Mouse (Mus musculus): ENCODE data around the gene Dnajc28.
A peak's percentile ranks its signal among the peaks of the same experiment; 100 is the strongest.

Dnajc28 gene

GRCm38 (mm10) chr16:91632439-91632838 is 13.6 kb upstream of the Dnajc28 start:
- DNase-seq (ENCODE audit: low spot score) = no peak

DNA sequence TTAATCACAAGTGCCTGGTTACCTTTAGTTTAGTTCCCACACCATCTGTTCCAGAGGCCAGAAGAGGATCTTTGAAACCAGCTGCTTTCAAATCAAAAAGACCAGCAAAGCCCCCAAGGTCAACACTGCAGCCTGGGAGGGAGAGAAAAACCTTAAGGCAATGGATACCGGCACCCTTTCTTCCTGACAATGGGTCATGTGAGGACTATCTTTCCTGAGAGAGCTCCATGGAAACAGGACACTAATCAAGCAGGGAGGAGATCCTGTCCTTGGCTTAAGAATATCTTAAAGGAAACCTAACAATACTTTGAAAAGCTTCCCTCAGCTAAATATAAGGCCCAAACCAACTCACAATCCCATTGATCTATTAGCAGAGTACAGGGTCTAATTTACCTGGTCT is 11.8 kb upstream of the Dnajc28 start:
- DNase-seq (ENCODE audit: low spot score) = no peak

GRCm38 (mm10) chr16:91629749-91630148 is 10.9 kb upstream of the Dnajc28 start:
- no peak for DNase-seq (ENCODE audit: low spot score)

DNA sequence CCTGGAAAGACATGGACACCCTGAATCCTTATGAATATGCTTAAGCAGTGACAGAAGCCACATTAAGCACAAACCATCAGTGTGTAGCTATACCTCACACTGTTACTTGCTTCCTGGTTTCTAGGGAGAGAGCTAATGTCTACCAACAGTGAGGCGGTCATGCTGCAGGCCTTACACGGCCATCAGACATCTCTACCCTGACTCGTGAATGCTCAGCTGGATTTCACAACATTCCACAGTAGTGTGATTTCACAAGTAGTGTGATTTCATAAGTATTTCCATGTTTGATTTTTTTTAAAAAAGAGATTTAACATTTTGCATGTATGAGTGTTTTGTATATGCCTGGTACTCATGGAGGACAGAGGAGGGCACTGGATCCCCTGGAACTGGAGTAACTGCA is 9.8 kb upstream of the Dnajc28 start:
- no peak for DNase-seq (ENCODE audit: low spot score)

DNA sequence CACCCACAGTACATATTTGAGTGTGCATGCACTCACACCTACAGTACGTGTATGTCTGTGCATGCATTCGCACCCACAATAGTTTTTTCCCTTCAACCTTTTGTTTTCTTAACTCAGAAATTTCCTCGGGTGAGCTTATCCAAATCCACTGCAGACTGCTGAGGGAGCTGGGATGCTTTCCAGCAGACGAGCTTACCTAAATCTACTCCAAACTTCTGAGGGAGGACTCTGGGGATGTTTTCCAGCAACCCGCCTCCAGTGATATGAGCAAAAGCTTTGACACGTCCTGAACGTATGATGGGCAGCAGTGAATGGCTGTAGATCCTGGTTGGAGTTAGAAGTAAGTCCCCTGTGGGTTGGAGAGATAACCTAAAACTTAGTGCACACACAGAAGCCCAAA is 9.0 kb upstream of the Dnajc28 start:
- no peak for DNase-seq (ENCODE audit: low spot score)

DNA sequence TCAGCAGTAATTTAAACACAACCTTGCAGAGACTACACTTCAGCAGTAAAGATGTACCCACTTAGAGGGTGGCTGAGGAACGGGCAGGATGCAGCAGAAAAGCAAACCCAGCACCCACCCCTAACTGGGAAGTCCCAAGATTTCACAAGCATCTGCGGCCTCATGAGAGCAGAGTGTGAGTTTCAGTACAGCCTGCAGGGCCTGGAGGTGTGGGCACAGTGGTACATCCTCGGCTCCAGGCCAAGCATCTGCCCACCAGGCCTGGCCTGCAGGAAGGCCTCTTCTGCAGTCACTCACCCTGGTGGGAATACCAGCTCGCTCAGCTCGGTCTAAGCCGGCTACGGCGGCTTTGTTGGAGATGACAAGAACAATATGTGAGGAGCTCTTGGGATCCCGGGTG is 4.2 kb upstream of the Dnajc28 start:
- no peak for DNase-seq (ENCODE audit: low spot score)

GRCm38 (mm10) chr16:91620991-91621390 is 2.2 kb upstream of the Dnajc28 start:
- DNase-seq (ENCODE audit: low spot score) = no peak

DNA sequence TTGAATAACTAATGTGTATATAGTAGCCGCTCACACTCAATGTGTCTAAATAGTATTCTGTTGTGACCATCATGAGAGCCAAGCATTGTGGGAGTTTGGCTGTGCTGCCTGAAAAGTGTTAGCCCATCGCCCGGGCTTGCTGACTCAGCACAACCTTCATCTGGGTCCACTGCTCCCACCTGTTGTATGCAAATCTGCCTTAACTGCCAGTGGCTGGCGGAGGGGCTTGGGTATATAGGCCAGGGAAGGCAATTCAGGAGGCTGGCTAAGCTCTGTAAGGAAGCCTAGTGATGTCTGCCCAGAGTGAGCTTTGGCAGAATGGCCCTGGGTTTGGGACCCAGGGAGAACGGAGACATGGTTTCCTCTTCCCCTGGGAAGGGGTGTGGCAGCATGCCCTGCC is 1.4 kb upstream of the Dnajc28 start:
- no peak for DNase-seq (ENCODE audit: low spot score)

DNA sequence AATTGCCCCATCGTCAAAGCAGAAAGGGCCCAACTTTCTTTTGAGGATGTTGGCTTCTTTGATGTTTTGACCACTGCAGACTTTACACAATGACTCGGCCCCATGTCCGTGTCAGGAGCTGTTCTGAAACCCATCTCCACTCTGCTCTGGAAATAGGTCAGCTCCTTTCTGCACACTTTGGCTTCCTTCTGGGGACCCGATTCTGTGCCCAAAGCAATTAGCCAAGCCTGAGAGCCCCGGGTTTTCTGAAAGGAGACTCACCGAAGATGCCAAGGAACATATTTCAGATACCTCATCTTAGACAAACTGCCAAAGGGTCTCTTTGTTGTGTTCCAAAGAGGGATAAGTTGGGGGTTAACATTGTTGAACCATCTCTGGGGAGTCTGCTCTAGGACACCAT is 4.3 kb downstream of the Dnajc28 start:
- no peak for DNase-seq (ENCODE audit: low spot score)

DNA sequence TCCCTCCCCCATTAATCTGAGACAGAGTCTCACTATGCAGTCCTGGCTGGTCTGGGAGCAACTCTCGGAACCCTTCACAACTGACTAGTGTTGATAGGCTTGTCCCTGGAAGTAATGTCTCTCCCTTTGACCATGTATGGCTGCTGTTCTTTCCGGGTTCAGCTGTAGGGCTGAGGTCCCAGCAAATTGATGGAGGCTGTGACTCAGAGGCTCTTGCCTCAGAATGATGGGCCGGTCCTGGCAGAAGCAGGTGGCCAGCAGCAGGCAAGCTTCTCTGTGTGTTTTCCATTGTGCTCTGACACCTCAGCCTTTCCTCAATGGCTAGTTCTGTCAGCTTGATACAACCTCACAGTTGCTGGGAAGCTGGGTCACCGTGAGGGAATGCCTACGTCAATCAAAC is 6.3 kb downstream of the Dnajc28 start:
- DNase-seq (ENCODE audit: low spot score) = no peak

- no peak for DNase-seq (ENCODE audit: low spot score)
Measured at GRCm38 (mm10) chr16:91611248-91611647, 7.6 kb downstream of the Dnajc28 start.

DNA sequence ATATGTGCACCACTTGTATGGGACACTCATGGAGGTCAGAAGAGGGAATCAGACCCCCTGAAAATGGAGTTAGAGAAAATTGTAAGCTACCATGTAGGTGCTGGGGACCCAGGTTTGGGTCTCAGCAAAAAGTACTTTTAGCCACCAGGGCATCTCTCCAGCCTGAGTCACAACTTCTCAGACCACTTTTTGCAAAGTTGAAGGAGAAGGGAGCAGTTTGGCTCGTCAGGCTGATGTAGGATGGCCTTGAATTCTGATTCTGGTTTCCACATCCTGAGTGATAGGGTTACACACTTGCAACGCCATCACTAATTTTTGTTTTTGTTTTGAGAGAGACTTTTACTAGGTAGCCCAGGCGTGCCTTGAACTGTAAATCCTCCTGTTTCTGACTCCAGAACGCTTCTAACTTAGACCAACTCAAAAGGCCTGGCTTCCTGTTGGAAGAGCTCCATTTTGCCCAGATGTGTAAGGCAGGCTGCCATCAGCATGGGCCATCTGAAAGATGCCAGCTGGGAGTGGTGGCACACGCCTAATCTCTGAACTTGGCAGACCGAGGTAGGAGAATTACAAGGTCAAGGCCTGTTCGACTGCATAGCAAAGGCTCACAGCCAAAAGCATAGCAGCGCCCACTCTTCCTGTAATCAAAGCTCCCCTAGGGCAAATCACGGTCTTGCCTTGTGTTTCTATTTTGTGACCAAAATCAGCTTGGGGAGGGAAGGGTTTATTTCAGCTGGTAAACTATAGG is 9.2 kb downstream of the Dnajc28 start:
- DNase-seq (ENCODE audit: low spot score) = no peak

DNA sequence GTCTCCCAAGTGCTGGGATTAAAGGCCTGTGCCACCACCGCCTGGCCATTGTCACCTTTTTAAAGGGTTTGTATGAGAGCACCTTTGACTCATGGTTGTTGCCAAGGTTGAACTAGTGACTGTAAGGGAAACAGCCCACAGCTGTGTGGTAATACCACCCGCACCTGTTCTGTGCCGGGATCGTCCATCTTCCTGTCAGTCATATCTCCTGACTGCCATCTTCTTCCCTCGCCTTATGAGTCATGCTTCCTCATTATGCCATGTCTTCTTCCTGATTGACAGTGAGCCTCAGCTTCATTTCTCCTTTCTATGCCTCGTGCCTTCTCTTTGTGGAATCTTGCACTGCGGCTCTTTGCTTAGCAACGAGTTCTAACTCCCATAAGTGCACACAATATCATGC is 11.9 kb downstream of the Dnajc28 start:
- DNase-seq (ENCODE audit: low spot score) = no peak

DNA sequence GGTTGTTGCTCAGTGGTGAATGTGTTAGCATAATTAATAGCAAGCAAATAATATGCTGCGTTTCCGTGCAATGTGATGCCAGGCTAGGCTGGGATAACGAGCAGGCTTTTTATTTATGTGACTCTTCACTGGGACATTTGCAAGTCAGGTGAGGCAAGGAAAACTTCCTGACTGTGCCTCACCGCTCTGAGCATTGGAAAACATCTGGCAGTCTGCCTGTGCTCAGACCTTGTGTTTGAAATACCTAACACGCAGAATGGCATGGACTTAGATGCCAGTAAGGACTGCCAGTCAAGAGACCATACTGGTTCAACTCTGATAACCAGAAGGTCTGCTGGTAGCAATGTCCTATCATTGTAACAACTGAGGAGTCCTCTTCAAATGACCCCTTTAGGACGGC is 13.7 kb downstream of the Dnajc28 start:
- no peak for DNase-seq (ENCODE audit: low spot score)

DNA sequence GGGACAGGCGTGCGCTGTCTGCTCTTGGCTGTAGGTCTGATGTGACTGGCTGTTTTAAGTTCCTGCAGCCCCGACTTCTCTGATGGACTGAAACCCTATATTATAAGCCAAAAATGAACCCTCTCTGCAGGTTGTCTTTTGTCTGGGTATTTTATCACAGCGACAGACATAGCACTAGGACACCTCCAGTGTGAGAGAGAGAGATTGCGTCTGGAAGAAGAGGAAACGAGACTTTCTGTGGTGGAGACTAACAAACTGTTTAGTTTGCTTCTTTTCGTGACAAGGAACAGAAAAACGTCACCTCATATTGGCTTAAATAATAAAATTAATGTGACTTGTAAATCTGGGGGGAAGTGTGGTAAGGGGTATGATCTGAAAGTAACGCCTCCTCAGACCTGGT is 17.1 kb downstream of the Dnajc28 start:
- DNase-seq (ENCODE audit: low spot score) = no peak

GRCm38 (mm10) chr16:91601081-91601480 is 17.7 kb downstream of the Dnajc28 start:
- DNase-seq (ENCODE audit: low spot score) = no peak

DNA sequence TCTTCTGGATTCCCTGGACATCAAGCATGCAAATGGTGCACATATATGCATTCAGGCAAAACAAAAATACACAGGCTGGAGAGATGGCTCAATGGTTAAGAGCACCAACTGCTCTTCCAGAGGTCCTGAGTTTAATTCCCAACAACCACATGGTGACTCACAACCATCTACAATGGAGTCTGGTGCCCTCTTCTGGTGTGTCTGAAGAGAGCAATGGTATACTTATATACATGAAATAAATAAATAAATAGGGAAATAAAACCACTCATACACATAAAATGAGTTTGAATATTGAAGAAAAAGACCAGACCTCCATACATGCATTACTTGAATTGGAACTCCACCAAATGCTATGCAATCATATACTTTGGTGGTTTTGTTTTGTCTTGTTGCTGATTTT is 19.6 kb downstream of the Dnajc28 start:
- no peak for DNase-seq (ENCODE audit: low spot score)

- peak; percentile 98 for DNase-seq (ENCODE audit: low spot score)
Measured at GRCm38 (mm10) chr16:91597672-91598010, 21.2 kb downstream of the Dnajc28 start, which contains the start of gene Tmem50b. Gene Tmem50b, minus strand, starts transcription at chr16:91597800.

DNA sequence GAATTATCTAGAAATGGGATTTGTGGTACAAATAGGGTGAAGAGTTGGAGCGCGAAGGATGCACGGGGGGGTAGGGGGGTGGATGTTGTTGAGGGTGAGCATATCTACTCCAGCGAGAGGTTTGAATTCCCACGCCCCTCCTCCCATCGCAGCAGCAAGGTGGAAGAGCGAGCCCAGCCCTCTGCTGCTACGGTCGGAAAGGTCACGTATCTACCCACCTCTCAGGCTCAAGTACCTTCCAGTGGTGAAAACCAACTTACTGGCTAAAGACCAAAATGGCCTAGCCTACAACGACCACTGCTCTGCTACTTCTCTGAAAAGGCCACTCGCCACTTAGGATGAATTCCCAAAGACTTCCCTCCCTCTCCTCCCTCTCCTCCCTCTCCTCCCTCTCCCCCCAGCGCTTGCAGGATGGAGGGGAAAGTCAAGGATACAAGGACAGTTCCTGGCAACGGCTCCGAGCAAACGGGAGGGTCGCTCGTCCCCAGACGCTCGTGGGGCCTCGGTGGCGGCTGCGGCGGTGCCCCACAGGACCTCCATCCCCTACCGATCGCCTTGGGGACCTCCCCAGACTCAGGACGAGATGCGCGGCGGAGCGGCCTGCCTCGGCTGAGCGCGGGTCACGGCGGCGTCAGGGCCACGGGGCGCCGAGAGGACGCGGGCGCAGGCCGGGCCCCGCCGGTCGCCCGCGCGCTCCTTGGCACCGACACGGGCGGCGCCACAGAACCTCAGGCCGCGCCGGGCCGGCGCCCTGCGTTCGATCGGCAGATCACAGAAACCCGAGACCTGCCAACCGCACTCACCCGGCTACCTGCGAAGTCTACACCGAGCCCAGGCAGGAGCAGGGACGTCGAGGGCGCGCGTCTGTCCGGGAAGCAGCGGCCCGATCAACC is 21.8 kb downstream of the Dnajc28 start:
- peak; percentile 63 for DNase-seq (ENCODE audit: low spot score)

GRCm38 (mm10) chr16:91596397-91596778 is 22.4 kb downstream of the Dnajc28 start:
- no peak for DNase-seq (ENCODE audit: low spot score)

GRCm38 (mm10) chr16:91595076-91595475 is 23.8 kb downstream of the Dnajc28 start:
- DNase-seq (ENCODE audit: low spot score) = no peak

DNA sequence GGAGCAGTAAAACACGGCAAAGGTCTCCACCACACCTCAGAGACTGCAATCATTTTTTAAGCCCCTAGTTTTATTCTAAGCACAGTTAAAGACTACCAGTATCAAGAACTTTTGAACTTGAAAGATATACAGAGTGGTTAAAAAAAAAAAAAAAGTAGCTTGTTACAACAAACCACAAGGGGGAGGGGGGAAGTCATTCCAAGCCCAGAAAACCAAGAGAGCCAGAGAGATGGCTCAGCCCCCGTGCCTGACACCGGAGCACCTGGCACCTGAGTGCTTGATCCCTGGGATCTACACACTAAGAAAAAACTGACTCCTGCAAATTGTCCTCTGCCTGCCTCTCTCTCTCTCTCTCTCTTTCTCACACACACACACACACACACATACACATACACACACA is 25.6 kb downstream of the Dnajc28 start:
- DNase-seq (ENCODE audit: low spot score) = no peak

GRCm38 (mm10) chr16:91592162-91592561 is 26.7 kb downstream of the Dnajc28 start:
- no peak for DNase-seq (ENCODE audit: low spot score)

GRCm38 (mm10) chr16:91588703-91589102 is 30.1 kb downstream of the Dnajc28 start:
- DNase-seq (ENCODE audit: low spot score) = no peak
